Mouse (Mus musculus) natural killer cell, adult 2 months (primary cell): ENCODE data around the gene 4933406M09Rik.

Source experiments
- DNase-seq, 2 experiments: peaks; one replicate each; pipeline ENCODE4 v3.0.0; 2022; ENCODE audit warnings: low spot score in 2 of 2

Gene 4933406M09Rik

GRCm38 (mm10) chr1:134433002-134433401, 47.3 kb downstream of the 4933406M09Rik start:
- no peak for DNase-seq

- no peak for DNase-seq
Measured at GRCm38 (mm10) chr1:134433473-134433872, 47.7 kb downstream of the 4933406M09Rik start.

GRCm38 (mm10) chr1:134435414-134435813, 49.7 kb downstream of the 4933406M09Rik start:
- DNase-seq = peak in 1 of 2 experiments; percentile 17

GRCm38 (mm10) chr1:134440437-134440836, 54.7 kb downstream of the 4933406M09Rik start:
- no peak for DNase-seq
